Mouse (Mus musculus) ES-Bruce4 (cell line): ENCODE measurements around the gene Scimp.

Experiments used
- CTCF ChIP-seq: IDR thresholded peaks from one replicate; pipeline ENCODE4 v1.8.1; 2011; ENCODE audit warnings: low read depth, low read length
- POLR2A ChIP-seq: IDR thresholded peaks from one replicate; pipeline ENCODE4 v1.8.1; 2011; ENCODE audit warnings: low read length; ENCODE audit not compliant: insufficient read depth

DNA sequence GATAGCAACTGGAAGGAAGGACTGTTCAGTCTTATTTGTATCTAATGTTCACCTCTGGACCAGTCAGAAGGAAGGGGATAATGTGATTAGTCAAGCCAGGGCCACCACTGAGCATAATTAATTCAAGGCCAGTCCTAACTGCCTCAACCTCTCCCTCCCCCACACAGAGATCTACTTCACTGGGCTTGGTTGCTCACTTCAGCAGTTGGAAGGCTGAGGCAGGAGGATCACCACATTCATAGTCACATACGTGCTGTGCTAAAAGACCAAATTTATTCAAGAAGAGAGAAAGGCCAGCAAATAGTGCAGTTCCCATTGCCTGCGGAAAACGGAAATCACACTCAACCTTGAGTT, 48.8 kb downstream of the Scimp start:
- TF ChIP-seq CTCF (no peak), POLR2A (no peak)
